Mouse (Mus musculus) fat pad, adult 2 months (tissue): ENCODE measurements around the gene Olfr231.

Source experiments
- DNase-seq: peaks from one replicate; pipeline ENCODE4 v3.0.0-alpha.2; 2011; ENCODE audit warnings: low read depth, low spot score; ENCODE audit errors: extremely low read depth

Olfr231 gene

DNA sequence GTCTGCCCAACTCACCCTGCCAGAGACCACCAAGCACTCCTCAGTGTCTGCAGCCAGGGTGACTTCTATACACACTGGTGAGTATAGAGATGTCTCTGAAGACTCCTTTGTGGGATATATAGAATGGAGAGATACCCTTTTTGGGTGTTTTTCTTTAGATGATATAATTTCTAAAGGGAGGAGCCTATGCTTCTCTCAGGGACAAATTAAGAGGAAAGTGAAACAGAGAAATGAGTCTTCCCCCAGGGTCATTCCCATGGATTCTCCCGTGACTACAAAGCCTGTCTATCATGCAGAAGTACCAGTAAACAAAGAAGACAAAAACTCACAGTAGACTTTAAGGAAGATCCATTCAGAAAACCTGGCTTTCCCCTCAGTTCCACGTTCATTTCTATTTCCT, at the start of gene Olfr231:
Olfr231 (minus strand) TSS at position 101 of the 400 bp plus-strand sequence.
- no peak for DNase-seq

DNA sequence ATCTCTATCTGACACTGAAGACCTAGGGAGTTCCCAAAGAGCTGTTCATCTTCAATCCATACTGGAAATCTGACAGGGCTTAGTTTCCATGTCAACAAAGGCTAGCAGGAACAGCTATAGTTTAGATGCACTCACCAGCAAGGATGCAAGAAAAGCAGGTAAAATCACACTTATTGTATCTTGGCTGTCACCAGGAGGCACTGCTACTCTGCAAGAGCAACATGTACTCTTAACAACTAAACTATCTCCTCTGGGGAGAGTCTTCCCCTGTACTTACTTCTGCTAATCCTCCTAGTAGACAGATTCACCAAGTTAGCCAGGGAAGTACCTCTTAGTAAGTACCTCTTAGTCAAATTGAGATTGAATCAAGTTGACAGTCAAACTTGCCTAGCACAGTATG, 48.1 kb upstream of the Olfr231 start:
- DNase-seq = no peak

DNA sequence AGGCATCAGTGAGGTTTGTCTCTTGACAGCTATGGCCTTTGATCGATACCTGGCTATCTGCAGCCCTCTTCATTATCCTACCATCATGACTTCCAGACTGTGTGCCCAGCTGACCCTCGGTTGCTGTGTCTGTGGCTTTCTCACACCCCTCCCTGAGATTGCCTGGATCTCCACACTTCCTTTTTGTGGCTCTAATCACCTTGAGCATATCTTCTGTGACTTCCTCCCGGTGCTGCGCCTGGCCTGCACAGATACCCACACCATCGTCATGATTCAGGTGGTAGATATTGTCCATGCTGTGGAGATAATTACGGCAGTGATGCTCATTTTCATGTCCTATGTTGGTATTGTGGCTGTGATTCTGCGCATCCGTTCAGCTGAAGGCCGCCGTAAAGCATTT, 38.1 kb upstream of the Olfr231 start:
- DNase-seq = no peak

DNA sequence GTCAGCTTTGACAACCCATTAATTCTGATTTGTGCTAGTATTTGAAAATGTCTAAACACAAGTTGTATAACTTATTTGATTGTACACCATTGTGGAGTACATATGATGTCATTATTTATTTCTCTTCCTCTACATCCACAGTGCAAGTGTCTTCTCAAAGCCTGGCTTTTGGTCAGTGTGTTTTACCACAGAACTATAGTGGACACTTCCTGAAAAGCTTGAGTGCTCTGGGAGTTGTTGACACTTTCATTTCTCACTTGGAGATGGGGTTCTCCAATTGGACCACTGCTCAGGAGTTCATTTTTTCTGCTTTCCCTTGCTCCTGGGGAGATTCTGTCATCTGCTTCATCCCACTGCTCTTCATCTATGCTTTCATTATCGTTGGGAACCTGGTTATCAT, 37.5 kb upstream of the Olfr231 start:
- DNase-seq = no peak

DNA sequence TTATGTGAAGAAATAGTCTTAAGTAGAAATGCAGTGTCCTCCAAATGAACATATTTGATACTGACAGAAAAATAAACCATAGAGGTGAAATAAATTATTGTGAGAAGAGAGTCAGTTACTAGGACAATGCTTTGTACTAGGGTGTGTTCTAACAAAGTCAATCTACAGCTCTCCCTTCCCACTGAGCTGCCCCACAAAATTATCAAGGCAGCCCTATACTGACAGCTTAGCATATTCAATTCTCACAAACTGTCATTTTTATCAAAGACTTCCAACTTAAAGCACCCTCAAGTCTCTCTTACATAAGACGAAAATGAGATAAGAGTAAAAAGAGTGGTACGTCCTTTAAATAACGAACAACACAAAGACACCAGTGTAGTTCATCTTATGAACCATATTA, 36.7 kb upstream of the Olfr231 start:
- DNase-seq = no peak

DNA sequence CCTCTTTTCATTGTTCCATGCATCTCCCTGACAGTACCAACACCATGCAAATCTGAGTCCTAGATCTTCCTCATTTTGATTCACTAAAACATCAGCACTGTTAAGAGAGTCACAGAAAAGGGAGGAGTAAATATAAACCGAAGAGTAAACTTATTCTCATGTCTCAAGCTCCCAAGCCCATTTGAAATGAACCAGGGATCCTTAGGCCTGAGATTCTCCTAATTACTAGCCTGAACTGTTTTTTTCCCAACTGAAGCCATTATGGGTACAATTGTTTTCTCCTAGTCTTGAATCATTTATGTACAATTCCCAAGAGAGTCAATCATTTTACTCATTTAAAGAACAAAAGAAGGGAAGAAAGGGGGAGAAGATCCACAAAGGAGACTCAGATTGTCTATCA, 34.4 kb upstream of the Olfr231 start, which contains the start of gene Olfr420:
Olfr420 (plus strand) TSS at position 301 of the 400 bp plus-strand sequence.
- no peak for DNase-seq

DNA sequence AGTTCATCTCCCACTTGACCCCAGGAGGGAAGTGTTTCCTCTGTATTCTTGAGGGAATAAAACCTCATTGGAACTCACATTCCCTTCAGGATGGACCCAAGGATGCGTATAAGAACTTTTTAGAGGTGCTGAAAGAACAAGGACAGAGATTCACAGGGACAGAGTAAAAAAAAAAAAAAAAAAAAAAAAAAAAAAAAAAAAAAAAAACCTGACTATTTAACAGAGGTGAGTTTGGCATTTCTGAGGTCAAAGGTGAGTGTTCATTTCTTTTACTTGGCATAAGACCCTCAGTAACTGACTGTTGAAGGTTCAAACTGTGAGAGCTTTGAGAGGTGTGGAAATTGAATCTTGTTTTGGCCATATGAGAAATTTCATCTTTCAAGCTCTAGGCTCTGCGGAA, 28.3 kb upstream of the Olfr231 start:
- DNase-seq = no peak

DNA sequence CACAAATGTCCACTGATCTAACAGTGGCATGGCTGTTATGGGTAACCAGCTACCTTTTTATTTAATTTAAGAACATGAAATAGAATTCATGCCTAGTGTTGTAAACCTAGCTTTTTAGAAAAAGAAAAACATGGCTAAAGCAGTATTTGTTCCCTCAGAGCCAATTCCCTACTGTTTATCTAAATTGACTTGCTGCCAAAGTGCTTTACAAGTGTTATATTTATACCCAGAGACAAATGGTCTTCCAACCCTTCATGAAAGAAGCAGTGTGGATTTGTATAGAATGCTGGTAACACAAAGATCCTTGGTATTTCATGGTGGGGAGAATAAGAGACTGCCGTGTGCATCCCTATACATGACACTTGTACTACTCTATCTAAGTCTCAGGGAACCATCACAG, 25.7 kb upstream of the Olfr231 start:
- DNase-seq = no peak

DNA sequence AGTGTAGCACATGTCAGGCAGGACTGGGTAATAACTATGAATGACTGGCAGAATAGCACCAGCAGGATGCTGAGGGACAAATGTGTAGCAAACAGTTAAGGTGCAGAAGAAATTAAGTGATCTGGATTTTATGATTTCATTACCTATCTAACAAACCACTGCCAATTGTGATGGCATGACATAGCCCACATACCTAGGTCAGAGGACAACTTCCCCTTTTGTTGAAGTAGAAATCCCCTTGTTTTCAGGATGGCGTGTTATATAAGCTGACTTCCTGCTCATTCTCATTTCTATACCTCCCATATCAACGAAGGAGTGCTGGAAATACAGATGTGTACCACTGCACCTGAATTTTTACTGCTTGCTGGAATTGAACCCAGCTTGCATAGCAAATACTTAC, 20.4 kb upstream of the Olfr231 start:
- DNase-seq = no peak

DNA sequence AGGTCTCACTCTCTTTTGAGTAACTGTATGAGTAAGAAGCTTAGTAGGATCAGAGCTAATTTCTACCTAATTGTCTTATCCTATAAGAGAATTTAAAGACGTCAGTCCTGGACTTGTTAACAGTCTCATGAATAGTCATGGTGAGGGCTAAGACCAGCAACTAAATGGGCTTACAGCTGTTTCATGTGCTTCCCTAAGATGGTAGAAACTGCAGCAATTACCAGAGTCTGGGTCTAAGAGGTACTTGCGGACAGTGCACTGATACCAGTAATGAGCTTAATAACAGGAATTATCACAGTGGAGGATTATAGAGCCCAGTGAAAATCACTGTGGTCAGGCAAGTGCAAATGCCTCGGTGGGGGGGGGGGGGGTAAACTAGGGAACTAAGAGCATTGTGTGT, 11.0 kb upstream of the Olfr231 start:
- no peak for DNase-seq

DNA sequence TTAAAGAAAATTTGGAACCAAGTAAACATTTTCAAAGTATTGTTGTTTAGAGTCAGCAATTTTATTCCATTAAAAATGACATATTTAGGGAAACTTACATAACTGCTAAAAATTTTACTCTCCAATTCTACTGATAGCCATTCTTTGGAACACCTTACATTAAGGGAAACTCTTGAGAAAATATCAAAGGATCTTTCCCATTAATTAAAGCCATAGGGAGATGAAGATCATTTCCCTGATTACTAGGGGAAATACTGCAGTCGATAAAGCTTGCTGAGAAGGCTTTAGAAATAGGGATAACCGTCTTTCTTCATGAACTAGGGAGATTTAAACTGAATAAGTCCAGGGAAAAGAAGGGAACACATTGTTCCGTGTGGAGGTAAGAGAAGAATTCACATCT, 10.3 kb upstream of the Olfr231 start, which contains the start of gene Olfr424:
Olfr424 (plus strand) TSS at position 301 of the 400 bp plus-strand sequence.
- no peak for DNase-seq

DNA sequence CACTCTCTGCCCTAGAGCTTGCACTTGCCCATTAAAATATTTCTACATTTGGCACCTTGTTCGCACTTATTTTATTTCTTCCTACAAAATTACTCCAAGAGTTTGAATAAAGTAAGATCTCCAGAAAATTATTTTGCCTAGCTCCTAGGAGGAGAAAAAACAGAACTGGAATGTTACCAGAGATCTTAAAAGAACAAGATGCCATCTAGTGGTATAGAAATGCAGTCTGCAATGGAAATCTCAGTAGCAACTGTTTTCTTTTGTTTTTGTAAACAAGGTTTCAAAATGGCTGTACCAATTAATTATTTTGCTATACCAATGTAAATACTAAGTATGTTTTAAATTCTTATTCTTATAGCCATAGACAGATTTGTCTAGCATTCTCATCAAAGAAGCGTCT, 17.2 kb downstream of the Olfr231 start:
- DNase-seq = no peak

DNA sequence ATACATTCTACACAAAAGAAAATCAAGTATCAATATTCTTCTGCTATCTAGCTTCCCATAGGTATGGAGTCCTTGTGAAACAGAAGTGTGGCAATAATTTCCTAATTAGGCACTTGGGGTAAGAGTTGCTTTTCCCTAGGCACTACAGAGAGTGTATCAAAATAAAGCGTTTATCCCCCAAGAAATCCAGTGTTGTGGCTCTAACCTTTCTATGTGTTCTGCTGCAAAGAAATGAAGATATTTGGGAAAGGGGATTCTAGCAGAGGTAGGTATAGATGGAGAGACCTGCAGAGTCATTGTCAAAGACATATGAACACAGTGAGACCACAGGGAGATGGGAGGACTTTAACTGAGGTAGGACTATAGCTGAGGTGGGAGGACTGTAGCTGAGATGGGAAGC, 24.4 kb downstream of the Olfr231 start, which contains the start of gene Olfr427:
Olfr427 (plus strand) TSS at position 301 of the 400 bp plus-strand sequence.
- no peak for DNase-seq

DNA sequence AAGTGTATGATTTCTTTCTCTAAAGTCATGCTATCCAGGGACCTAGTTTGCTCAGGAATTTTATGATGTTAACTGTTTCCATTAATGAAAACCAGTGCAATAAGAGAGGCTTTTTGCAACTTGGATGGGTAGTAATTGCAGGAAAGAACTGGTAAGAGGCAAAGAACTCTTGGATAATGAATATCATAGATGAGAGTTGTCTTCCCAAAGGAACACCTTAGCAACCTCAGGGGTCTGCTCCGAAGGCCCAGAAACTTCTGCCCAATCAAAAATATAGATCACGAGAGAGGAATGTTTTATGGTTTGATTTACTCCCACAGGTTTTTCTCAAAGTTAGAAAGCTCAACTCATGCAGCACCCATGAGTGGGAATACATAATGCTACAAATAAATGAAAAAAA, 36.9 kb downstream of the Olfr231 start, which contains the start of gene Olfr429:
Olfr429 (plus strand) TSS at position 301 of the 400 bp plus-strand sequence.
- DNase-seq = no peak

DNA sequence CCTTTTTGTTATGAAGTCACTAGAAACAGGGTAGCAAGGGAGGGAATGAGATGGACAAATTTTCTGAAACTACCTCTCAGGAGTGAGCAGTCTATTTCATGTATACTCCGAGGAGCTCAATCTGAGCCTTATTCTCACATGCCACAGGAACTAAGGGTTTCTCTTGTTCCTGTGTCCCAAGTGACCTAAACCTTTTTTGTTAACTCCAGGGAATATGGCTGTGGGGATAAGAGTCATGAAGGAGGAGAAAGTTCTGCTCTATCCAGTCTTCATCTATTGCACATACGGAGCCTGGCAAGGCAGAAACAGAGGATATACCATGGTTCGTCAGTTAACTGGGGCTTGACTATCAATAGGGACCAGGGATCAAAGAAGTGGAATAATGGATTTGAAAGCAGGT, 54.7 kb downstream of the Olfr231 start, which contains the start of gene Olfr430:
Olfr430 (plus strand) TSS at position 301 of the 400 bp plus-strand sequence.
- DNase-seq = no peak
